Mouse (Mus musculus) myocyte (in vitro differentiated cells): ENCODE measurements around the gene 4922502D21Rik. TPM values are rescaled to one million over a fixed set of nuclear protein-coding genes. Genes with fewer than 3 reads are reported as not detected.
"Not testable (repeated sequence)": the region's sequence is repeated elsewhere in the genome, so short reads cannot be mapped to it uniquely, and the experiment has no call there.

Experiments
- H3K27me3 ChIP-seq: one replicate; pipeline ENCODE4 v1.6.1; 2011; ENCODE audit not compliant: control insufficient read depth, insufficient read depth, insufficient read length
- H3K36me3 ChIP-seq: one replicate; pipeline ENCODE4 v1.6.1; 2011; ENCODE audit not compliant: control insufficient read depth, insufficient read depth
- H3K4me2 ChIP-seq: one replicate; pipeline ENCODE4 v1.6.1; 2011; ENCODE audit warnings: low read depth, control low read depth
- H3K4me3 ChIP-seq: one replicate; pipeline ENCODE4 v1.5.1; 2011; ENCODE audit warnings: mild to moderate bottlenecking, control low read depth, moderate library complexity
- H3K79me2 ChIP-seq: one replicate; pipeline ENCODE4 v1.6.1; 2011; ENCODE audit not compliant: control insufficient read depth, insufficient read depth
- H3ac ChIP-seq: one replicate; pipeline ENCODE4 v1.6.1; 2011; ENCODE audit not compliant: control insufficient read depth, insufficient read length
- CEBPB ChIP-seq: IDR thresholded peaks from 2 replicates; pipeline ENCODE4 v1.6.1; 2011; ENCODE audit warnings: mild to moderate bottlenecking, moderate library complexity; ENCODE audit not compliant: poor library complexity, insufficient read depth, severe bottlenecking
- E2F4 ChIP-seq: IDR thresholded peaks from one replicate; pipeline ENCODE4 v1.6.1; 2011; ENCODE audit warnings: mild to moderate bottlenecking, control low read depth, moderate library complexity; ENCODE audit not compliant: insufficient read depth
- MAX ChIP-seq: IDR thresholded peaks from one replicate; pipeline ENCODE4 v1.6.1; 2011; ENCODE audit warnings: low read depth, mild to moderate bottlenecking, control low read depth
- MYOD1 ChIP-seq, 3 experiments: IDR thresholded peaks; one replicate each; pipeline ENCODE4 v1.6.1; 2011; ENCODE audit warnings: control low read depth in 2 of 3, low read depth in 2 of 3, mild to moderate bottlenecking in 2 of 3, moderate library complexity in 1 of 3; ENCODE audit not compliant: insufficient read length in 2 of 3, control insufficient read depth in 1 of 3
- MYOG ChIP-seq, 3 experiments: IDR thresholded peaks; one replicate each; pipeline ENCODE4 v1.6.1; 2011; ENCODE audit warnings: control low read depth in 2 of 3, low read depth in 2 of 3, mild to moderate bottlenecking in 2 of 3; ENCODE audit not compliant: insufficient read length in 2 of 3, control insufficient read depth in 1 of 3, insufficient read depth in 1 of 3
- POLR2A ChIP-seq: IDR thresholded peaks from one replicate; pipeline ENCODE4 v1.6.1; 2011; ENCODE audit warnings: low read depth, mild to moderate bottlenecking, control low read depth, moderate library complexity; ENCODE audit not compliant: insufficient read length
- POLR2AphosphoS2 ChIP-seq: IDR thresholded peaks from one replicate; pipeline ENCODE4 v1.6.1; 2011; ENCODE audit warnings: low read depth, control low read depth; ENCODE audit not compliant: insufficient read length
- REST ChIP-seq: IDR thresholded peaks from one replicate; pipeline ENCODE4 v1.6.1; 2011; ENCODE audit warnings: mild to moderate bottlenecking, control low read depth, moderate library complexity; ENCODE audit not compliant: insufficient read depth, insufficient read length
- SRF ChIP-seq: IDR thresholded peaks from one replicate; pipeline ENCODE4 v1.6.1; 2011; ENCODE audit warnings: low read depth; ENCODE audit not compliant: control insufficient read depth, insufficient read length
- TCF12 ChIP-seq: IDR thresholded peaks from one replicate; pipeline ENCODE4 v1.6.1; 2011; ENCODE audit warnings: mild to moderate bottlenecking, control low read depth; ENCODE audit not compliant: poor library complexity, insufficient read depth, severe bottlenecking
- TCF3 ChIP-seq: IDR thresholded peaks from one replicate; pipeline ENCODE4 v1.6.1; 2011; ENCODE audit warnings: low read depth, control low read depth; ENCODE audit not compliant: insufficient read length
- USF1 ChIP-seq: IDR thresholded peaks from one replicate; pipeline ENCODE4 v1.6.1; 2011; ENCODE audit warnings: low read depth, mild to moderate bottlenecking, control low read depth, moderate library complexity
- polyA plus RNA-seq: library from polyadenylated mRNA; unstranded; fragments of >200 nt; fragmentation: generic; extraction: Trizol; gene quantifications from one replicate; pipeline ENCODE4 v1.2.1, GENCODE M21; 2012; ENCODE audit warnings: missing spikeins

4922502D21Rik gene
- polyA plus RNA-seq, 1 experiment, result not detected

DNA sequence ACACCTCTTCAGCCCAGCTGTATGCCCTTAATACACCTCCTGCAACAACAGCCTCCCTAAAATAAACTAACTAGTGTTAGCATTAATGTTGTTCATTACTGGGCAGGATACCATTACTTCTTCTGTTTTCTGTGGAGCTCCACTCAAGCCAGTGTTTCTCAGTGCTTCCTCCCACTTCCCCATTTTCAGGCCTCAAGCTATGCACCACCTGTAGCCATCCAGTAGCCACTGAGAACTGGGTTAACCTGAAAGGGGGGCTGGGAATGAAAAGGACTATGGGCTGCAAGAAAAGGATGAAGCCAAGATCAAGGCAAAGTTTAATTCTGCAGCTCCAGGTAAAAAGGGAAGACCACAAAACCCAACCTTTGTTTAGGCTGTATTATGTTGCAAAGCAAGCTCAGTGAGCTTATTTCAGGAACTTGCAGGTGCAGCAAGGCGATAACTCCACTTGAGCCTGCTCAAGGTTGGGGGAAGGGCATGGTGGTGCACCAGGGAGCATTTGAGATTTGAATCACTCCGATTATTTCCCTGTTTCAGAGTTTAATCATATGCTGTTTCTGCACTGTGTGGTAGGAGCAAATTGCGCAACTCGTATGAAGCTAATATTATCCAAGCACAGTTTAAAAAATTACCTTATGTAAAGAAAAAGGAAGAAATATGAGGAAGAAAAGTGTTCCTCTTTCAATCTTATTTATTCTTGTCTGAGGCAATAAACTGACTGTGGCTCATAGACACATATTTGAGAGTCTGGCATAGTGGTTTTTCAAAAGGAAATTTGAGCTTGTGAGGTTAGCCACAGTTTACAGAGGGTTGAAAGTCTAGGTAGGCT lies 18.1 kb upstream of the 4922502D21Rik start:
- H3K4me2 ChIP-seq, result no peak overlapping the region
- no peaks in the 10 kb centered on the region for H3K27me3 ChIP-seq
- no peaks in the 10 kb centered on the region for H3K36me3 ChIP-seq
- no peak overlapping the region for H3K4me3 ChIP-seq
- TF ChIP-seq CEBPB, result peak; percentile 82
- no peak for TF ChIP-seq SRF
- no peak for TF ChIP-seq POLR2A
- no peak overlapping the region for H3ac ChIP-seq
- H3K79me2 ChIP-seq, result no peaks in the 10 kb centered on the region

DNA sequence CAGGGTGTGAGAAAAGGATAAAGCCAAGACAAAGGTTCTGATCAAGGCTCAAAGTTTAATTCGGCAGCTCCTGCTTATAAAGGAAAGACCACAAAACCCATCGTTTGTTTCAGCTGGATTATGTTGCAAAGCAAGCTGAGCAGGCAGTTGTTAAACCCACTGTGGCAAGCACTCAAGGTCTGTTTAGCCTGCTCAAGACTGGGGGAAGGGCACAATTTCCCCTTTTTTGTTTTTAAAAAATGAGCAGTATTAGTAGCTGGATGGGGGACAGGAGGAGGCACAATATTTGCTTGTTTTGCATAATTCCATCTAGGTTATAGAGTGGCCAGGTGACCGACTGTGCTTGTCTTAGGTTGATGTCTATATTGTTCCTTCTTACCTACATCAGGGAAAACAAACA lies 12.8 kb upstream of the 4922502D21Rik start:
- no peak overlapping the region for H3K4me3 ChIP-seq
- H3K36me3 ChIP-seq, result no peaks in the 10 kb centered on the region
- no peaks in the 10 kb centered on the region for H3K79me2 ChIP-seq
- H3ac ChIP-seq, result no peak overlapping the region
- H3K27me3 ChIP-seq, result no peaks in the 10 kb centered on the region
- H3K4me2 ChIP-seq, result no peak overlapping the region
- TF ChIP-seq MYOD1 (IDR thresholded peaks at IDR 0.05; ENCODE audit: control insufficient read depth in 1 of 3, insufficient read length in 2 of 3, low read depth in 2 of 3), result no peak
- TF ChIP-seq REST, result no peak
- no peak for TF ChIP-seq SRF
- TF ChIP-seq TCF3, result no peak
- TF ChIP-seq POLR2A, result no peak
- TF ChIP-seq POLR2AphosphoS2, result no peak
- TF ChIP-seq USF1, result no peak
- no peak for TF ChIP-seq TCF12
- no peak for TF ChIP-seq MAX
- TF ChIP-seq CEBPB, result no peak

DNA sequence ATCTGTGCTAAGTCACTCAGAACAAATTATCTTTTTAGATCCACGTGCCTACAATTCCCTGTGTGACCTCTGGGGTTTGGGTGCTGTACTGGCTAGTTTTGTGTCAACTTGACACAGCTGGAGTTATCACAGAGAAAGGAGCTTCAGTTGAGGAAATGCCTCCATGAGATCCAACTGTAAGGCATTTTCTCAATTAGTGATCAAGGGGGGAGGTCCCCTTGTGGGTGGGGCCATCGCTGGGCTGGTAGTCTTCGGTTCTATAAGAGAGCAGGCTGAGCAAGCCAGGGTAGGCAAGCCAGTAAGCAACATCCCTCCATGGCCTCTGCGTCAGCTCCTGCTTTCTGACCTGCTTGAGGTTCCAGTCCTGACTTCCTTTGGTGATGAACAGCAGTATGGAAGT lies 10.8 kb upstream of the 4922502D21Rik start, which contains the start of gene Clec12a:
TSS of gene Clec12a (plus strand) at position 301 of the 400 bp plus-strand sequence.
- not testable (repeated sequence) for H3K4me2 ChIP-seq, H3ac ChIP-seq, H3K4me3 ChIP-seq, H3K27me3 ChIP-seq, H3K36me3 ChIP-seq, H3K79me2 ChIP-seq

DNA sequence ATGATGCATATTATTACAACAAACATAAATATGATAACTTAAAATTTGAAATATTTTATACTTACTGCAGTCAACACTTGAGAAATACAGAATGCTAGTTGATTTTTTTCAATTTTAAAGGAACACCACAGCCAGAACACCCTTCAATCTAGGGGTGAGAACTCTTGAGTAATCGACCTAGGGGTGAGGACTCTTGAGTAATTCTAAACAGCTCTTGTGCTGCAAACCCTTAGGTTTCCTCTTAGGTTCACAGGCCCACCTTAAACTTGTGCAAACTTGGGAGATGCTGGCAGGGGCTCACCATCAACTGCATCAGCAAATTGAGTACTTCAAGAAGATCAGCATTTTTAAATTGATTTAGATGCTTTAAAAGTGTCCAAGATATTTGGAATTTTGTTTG lies 6.2 kb upstream of the 4922502D21Rik start:
- Histone ChIP-seq H3ac (no peak overlapping the region), H3K36me3 (no peaks in the 10 kb centered on the region), H3K4me3 (no peak overlapping the region), H3K4me2 (no peak overlapping the region), H3K79me2 (no peaks in the 10 kb centered on the region), H3K27me3 (no peaks in the 10 kb centered on the region)
- TF ChIP-seq SRF, result no peak
- TF ChIP-seq REST, result no peak
- no peak for TF ChIP-seq POLR2AphosphoS2
- TF ChIP-seq USF1, result no peak
- no peak for TF ChIP-seq POLR2A
- no peak for TF ChIP-seq TCF3
- no peak for TF ChIP-seq CEBPB
- no peak for TF ChIP-seq TCF12
- no peak for TF ChIP-seq MAX
- no peak for TF ChIP-seq MYOD1 (IDR thresholded peaks at IDR 0.05; ENCODE audit: control insufficient read depth in 1 of 3, insufficient read length in 2 of 3, low read depth in 2 of 3)
- TF ChIP-seq E2F4, result no peak
- TF ChIP-seq MYOG (IDR thresholded peaks at IDR 0.05; ENCODE audit: control insufficient read depth in 1 of 3, insufficient read depth in 1 of 3, insufficient read length in 2 of 3, low read depth in 2 of 3), result no peak

DNA sequence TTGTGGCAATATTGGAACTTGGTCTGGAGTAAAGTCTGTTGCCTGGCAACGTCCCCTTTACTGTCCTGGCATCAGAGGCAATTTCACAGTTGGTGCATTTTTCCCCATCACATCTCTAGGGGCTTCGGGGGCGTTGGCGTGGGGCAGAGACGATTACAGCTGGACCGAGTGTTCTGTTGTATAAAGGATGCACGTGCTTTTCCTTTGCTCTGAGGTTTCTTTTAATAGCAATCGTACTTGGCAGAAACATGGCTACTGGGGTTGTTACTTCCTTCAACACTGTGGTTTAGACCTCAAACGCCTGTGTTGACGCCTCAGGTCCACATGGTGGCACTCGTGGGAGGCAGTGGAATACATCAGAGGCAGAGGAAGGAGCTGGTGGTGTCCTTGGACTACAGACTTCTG lies 2.1 kb upstream of the 4922502D21Rik start:
- Histone ChIP-seq H3K4me3 (no peak overlapping the region), H3ac (no peak overlapping the region), H3K79me2 (no peaks in the 10 kb centered on the region), H3K4me2 (no peak overlapping the region), H3K27me3 (no peaks in the 10 kb centered on the region), H3K36me3 (no peaks in the 10 kb centered on the region)
- TF ChIP-seq MAX (no peak), MYOG (IDR thresholded peaks at IDR 0.05; ENCODE audit: control insufficient read depth in 1 of 3, insufficient read depth in 1 of 3, insufficient read length in 2 of 3, low read depth in 2 of 3) (no peak), TCF12 (no peak), E2F4 (no peak), REST (no peak)
